Mouse (Mus musculus): ENCODE measurements around the gene Zfp512b.

The Zfp512b gene

DNA sequence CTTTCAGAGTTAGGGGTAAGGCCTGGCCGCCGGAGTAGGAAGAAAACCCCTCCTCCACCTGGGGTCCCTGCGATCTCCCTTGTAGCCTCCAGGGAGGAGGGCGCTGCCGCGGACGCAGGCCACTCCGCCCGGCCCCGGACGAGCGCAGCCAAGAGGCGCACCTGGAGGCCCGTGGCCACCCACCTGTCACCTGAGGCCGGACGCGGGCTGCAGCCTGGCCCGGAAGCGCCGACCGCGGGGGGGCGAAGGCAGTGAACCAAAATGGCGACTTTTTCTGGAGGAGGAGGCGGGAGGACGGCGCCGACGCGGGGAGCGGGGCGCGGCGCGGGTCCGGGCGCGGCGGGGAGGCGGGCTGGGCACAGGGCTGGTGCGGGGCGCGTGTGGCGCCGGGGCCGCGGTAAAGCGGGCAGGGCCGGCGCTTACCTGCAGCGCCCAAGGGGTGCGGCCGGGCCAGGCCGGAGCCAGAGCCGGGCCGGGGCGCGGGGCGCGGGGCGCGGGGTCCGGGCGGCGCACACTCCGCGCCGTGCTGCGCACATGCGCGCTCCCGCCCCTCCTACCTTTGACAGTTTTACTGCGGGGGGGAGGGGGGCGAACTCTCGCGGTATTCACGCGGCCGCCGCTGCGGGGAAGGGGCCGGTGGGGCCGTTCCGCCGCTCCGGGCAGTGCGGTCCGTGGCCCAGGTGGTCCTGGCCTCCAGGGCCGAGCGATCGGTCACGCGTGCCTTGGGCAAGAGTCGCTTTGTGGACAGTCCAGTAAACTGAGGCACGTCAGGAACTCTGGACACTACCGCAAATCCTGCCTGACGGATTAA lies at the start of gene Zfp512b:
Zfp512b (minus strand) TSS at position 573 of the 811 bp plus-strand sequence.
- DNase-seq: peak; percentile 61

DNA sequence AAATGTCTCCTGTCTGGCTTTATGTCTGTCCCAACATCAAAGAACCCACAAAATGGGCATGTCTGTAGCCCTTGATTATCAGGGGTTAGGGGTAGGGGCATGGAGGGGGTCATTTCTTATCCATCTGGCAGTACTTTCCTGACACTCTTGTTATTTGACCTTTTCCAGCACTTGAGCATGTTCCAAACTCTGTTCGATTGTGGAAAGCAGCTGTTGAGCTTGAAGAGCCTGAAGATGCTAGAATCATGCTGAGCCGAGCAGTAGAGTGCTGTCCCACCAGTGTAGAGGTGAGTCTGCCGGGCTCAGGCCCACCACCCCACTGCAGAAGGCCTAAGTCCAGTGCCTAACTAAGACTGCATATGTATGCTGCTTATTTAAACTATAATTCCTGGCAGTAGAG lies 43.3 kb upstream of the Zfp512b start:
- no peak for DNase-seq

DNA sequence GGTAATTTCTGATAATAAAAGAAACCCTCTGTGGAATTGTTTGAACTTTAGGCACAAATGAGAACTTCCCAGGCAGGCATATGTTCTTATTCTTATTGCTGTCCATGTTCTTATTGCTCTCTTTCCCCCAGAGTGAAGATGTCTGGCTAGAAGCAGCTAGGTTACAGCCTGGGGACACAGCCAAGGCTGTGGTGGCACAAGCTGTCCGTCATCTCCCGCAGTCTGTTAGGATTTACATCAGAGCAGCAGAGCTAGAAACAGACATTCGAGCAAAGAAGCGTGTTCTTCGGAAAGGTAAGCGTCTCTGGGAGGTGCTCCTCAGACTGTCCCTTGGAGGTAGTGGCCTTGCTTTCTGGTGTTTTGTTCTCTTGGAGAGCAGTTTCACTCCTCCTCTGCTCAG lies 40.0 kb upstream of the Zfp512b start:
- DNase-seq: no peak

DNA sequence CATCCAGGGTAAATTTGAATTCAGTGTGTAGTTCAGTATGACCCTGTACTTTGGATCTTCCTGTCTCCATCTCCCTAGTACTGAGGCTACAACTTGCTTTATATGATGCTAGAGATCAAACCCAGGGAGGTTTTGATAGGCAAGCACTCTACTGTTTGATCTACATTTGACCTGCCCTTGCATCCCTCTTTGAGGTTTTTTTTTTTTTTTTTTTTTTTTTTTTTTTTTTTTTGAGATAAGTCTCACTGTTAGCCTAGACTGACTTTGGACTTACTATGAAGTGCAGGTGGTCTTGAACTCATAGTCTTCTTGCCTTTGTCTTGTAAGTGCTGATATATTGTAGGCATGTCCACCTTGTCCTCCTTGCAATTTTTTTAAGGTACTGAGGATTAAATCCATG lies 35.9 kb upstream of the Zfp512b start:
- DNase-seq: no peak

DNA sequence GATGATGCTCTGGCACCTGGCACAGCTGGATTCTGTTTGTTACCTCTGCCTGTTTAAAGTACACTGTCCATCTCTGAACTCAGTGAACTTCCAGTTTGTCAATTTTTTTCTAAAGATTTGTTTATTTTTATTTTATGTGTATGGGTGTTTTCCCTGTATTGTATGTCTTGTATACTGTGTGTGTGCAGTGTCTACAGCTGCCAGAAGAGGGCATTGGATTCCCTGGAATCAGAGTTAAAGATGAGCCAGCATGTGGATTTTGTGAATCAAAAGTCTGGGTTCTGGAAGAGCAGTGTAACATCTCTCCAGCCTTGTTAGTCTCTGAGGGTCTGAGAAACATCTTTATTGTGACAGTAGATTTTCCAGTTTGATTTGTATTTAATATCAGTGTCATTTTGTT lies 30.8 kb upstream of the Zfp512b start:
- no peak for DNase-seq

DNA sequence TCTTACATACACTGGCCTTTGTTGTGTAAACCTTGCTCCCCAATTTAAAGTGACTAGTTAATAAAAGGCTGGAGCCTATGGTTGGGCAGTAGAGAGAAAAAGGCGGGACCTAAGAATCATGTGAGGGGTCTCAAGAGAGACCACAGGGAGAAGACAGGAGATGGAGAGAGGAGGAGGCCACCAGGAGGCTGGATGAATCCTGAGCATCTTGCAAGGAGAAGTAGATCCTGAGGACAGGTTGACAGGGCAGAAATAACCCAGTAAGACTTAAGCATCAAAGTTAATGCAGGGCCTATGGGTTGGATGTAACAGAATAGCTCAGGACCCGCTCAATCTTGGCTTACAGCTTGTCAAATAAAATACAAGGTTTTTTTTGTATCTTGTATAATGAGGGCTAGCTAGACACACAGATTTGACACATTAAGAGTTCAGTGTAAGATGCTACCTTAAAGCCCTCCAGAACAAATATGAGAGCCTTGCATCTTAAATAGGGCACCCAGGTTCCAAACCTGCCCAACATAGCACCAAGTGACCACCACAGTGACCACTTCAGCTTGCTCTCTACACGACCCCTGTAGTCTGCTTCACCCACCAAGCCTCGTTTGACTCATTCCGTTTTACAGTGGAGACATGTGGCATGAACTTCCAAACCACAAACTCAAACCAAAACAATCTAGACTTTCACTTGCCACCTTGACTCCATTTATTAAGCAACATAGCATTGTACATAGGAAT lies 26.3 kb upstream of the Zfp512b start:
- no peak for DNase-seq

DNA sequence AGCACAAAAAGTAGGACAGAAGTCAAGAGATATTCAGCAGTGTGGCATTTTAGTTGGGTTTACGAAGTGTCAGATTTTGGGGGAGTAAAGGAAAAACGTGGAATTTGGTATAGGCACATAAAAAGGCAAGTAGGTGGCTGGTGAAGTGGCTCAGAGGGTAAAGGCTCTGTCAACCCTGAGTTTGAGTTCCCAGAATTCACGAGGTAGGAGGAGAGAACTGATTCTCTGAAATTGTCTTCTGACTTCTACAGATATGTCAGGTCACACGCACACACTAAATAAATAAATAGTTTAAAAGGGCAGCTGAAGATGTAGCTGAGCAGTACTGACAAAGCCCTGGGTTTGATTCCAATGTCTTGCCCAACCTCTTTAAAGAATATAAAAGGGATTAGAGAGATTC lies 9.8 kb upstream of the Zfp512b start:
- DNase-seq: no peak

DNA sequence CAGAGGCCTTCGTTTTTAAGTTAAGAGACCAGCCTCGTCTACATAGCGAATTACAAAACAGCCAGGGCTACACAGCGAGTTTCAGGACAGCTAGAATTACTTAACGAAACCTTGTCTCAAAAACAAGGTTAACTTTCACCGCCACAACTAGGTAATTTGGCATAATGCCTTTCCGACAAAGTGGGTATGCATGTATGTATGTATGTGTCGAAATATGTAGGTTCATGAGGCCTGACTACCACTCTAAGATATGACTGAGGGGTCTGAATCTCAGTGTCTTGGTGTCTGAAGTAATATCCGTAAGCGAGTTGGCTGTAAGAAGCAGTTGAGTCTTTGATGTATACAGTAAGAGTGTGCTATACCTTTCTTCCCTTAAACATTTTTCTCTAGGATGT lies 9.1 kb upstream of the Zfp512b start:
- no peak for DNase-seq

DNA sequence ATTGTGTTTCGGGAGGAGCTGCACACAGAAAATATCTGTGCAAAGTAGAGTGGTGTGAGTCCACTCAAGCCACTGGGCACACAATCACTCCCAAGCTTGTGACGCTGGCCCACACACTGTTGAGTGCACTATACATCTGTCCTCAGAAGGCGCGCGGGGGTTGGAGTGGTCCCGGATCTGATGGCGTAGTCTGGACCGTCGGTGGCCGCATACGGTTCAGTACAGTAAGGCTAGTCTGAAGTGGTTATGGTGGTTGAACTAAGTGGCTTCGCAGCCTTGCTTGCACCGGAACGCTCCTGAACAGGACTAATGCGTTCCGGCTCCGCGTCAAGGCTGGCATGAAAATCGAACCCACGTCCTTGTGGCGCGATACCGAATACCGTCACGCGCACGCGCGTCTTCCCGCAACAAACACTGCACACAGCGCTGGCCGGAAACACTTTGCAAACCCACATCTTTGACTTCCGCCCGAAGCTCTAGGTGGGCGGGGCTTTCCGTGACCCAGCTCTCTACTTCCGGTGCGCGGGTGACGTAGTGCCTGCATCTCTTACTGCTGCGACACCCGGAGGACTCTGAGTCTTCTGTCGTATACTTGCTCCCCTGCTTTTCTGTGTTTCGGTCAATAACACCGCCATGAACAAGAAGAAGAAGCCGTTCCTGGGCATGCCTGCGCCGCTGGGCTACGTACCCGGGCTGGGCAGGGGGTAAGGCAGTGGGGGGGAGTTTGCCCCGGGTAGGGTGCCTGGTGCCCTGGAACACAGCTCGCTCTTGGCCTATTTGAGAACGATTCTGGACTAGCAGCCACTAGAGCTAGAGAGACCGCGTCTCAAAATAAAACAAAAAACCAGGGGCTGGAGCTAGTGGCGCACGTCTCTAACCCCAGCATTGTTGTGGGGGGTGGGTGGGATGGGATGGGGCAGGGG lies 8.5 kb upstream of the Zfp512b start:
- peak; percentile 98 for DNase-seq

DNA sequence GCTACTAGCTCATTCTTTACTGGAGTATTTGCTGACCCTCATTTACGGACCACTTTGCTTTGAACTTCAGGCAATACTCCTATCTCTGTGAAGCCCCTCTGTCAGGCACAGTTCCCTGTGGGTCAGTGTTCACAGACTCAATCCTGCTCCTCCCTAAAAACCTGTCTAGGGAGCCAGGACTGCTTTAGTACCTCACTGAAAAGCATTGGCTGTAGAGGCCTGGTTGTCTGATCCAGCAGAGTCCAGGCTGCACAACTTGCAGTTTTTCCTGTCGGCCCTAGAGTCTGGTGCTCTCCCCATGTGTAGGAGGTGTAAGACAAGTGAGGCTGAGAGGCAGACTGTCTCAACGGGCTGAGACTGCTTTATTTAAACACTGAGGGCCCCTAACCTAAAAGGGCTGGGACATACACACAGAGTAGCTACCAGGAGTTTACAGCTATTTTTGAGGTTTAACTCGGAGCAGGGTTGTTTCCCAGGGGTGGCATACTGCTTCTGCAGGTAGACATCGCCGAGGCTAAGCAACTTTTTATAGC lies 7.7 kb upstream of the Zfp512b start:
- peak; percentile 52 for DNase-seq

DNA sequence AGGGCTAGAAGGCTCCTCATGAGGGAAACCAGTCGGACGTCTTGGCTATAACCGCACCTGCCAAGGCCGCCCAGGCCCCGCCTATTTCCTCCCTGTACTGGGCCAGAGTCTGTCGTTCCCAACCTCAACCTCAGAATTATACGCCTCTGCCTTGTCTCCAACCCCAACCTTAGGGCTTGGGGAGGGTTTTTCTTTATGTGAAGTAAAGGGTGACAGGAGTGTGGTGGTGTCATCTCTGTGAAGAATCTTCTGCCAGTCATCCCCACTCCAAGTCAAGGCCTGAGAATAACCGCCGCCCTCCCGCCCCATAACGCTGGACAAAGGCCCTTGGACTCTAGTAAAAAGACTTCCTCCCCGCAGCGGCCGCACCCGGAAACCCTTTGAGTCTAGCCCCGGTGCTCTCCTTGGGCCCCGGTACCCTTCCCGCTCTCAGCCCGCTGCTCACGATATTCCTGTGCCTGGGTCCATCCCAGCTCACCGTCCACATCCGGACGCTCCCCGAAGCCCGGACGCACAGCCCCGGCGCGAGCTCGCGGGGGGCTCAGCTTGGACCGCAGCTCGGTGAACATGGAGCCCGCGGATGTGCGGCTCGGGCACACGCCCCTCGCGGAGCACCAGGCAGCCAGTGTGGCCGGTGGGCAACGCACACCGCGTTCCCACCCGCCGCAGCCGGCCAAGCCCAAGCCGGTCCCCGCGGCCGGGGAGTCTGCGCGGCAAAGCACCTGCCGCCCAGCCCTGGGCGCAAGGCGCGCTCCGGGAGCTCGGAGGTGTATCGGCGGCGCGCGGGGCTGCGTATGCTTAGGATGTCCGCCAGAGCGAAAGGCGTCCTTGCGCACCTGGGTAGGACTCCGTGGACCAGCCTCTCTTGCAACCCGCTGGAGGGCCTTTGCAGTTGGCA lies 6.1 kb upstream of the Zfp512b start, which contains the start of gene Samd10:
Samd10 (minus strand) TSS at position 759 of the 898 bp plus-strand sequence.
- peak; percentile 76 for DNase-seq

DNA sequence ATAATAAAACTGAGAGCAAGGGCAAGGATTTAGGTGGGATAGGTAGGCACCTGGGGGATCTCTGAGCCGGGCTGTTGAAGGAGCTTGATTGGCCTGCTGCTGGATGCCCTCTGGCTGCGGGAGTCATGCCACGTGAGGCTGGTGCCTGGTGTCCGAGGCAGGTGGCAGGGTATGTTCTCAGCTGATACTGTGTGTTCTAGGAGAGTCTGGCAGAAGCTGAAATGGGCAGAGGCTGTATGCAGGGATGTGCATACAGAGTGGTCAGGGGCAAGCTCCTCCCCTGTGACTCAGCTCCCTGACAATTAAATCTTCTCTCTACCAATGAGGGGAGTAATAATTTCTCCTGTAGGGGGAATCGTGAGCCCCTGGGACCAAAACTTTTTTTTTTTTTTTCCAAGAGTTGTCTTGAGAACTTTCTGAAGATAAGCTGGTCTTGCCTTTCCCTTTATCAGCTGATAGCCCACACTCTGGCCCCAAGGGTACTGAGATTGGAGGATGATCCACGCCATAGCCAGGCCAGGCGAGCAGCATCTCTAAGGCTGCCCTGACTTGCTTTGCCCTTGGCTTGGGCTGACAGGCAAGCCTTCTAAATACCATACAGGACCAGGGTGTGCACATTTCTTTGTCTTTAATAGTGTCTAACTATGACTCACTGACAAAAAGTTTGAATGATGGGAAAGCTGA lies 4.9 kb upstream of the Zfp512b start:
- no peak for DNase-seq

DNA sequence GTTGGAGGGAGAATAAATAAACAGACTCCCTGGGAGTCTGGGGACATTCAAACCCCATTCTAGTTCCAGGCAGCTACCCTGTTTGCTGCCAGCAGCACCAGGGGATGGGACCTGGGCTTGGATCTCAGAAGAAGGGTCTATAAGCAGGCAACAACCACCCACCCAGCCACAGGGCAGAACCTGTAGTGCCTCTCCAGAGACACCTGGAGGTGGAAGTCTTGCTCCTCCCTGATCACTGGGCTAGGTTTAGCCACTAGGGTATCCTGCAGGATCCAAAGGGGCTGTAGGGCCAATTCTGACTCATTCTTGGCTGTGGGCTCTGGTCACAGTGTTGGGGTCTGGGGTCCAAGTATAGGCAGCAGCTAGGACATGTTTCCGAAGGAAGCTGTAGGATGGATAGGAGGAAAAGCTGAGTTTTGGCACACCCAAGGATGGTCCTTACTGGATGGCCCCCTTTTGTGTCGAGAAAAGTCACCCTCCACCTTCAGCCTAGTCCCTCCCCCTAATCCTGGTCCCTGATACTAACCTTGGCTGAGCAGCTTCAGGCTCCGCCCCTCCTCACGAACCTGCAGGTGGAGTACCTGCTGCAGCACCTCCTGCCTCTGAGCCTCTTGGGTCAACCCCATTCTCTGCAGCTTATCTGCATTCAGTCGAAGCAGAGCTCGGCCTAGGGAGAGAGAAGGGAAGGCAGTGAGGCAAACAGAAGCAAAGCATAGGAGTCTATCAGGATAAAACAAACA lies 3.8 kb upstream of the Zfp512b start:
- no peak for DNase-seq

DNA sequence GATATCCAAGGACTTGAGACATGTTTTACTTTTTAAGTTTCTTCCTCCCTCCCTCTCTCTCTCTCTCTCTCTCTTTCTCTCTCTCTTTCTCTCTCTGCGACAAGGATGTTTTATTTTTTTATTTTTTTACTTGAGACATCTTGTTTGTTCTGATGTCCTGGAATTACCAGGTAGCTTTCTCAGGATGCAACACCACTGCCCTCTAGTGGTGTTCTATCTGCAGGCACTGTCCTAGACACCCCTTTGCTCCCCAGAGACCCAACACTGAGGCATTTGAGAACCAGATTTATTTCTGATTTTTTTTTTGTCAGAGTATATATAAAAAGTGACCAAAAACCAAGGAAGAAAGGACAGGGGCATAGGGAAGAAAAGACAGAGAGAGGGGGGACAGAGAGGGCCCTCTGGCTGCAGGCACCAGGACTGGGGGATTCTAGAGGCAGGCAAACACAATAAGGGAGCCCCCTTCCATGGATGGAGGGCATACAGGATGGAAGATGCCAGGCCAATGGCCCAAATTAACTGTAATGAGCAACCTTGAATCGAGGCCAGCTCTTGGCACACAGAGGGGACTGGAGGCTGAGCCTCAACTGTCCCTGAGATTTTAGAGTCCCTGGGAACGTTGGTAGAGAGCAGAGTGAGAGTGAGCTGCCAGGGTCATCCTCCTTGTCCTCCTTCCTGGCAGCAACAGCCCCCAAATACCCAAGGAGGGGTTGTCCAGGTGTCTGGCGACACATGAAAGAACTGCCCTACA lies 2.5 kb upstream of the Zfp512b start:
- DNase-seq: no peak

DNA sequence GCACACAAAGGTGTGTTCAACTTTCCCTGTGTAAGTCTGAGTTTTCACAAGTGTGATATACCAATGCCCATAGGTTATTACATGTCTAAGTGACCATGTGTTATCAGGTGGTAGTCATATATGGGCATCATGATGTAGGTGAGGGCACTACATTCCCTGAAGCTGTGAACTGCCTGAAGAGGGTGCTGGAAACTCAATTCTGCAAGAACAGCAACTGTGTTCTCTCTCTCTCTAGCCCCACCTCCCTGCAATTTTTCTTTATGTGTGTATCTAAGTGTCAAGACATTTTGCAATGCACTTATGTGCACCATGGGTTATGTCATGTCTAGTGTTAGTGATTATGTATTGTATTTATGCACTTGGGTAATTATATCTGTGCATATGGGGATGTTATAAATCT lies 1.3 kb upstream of the Zfp512b start:
- DNase-seq: no peak

DNA sequence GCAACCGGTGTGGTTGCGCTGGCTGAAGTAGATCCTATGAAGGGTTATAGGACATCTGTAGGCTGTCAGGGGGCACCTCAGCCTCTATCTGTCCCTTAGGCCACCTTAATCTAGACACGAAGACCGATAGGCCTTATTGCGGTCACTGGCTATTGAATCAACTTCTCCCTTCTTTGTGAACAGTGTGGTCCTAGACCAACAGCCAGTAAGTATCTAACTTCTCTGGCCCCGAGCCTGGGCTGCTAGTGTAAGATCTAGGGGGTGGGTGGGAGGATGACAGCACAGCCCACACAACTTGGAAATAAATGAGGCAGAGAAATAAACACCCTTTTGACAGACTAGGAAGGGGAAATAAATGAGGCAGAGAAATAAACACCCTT lies 429 bp upstream of the Zfp512b start:
- no peak for DNase-seq

DNA sequence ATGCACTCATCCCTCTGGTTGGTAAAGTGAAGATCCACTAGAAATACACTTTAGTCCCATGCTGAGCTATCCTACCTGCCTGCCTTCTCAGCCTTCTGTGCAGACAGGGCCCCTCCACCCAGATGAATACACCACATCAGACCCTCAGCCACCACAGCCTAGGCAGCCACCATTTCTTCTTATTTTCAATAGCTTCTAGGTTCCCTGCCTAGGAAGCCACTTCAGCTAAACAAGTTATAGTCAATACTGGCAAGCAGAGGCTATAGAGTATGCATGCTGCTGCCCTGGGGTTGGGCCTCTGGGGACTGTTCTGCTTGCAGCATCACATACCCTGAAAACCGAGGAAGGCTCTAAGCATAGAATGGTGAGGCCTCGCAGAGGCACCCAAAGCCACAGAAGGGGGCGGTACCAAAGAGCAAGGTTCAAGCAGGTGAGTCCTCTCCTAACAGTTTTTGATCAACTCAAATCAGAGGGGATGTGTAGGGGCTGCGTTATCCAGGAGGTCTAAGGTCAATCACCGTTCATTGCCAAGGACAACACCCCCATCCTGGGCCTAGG lies 996 bp downstream of the Zfp512b start, which contains the start of gene Prpf6:
Prpf6 (plus strand) TSS at position 341 of the 558 bp plus-strand sequence.
- DNase-seq: no peak

DNA sequence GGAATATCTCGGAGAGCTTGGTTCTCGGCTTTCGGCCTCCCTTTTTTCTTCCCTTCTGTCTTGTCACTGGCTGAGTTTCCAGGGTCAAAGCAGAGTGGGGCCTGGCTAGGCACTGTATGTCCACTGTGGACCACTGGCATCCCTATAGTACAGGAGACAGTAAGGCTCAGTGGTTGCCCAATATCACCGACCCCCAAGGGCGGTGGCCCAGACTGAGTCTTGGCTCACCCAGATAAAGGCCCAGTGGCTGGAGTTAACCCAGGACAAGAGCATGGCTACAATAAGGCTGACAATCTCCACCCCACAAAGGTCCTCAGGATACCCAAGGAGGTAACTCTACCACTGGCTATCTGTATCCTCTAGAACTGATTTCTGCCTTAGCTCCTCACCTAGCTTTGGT lies 2.1 kb downstream of the Zfp512b start:
- no peak for DNase-seq

DNA sequence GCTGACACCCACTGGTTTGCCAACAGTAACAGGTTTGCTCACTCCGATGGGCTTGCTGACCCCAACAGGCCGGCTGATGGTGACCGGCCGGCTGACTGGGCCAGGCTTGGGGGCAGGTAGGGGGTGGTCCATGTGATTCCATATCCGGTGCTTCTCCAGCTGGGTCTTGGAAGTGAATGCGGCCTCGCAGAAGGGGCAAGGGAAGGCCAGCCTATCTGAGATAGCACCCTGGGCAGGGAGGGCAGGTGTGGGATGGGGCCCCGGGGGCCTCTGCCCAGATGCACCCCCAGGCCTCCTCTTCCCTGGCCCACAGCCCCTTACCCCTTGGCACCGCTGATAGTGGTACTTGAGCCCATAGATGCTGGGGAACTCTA lies 2.9 kb downstream of the Zfp512b start:
- DNase-seq: no peak

All from right cerebral cortex, adult 18-20 months (tissue).